Mouse (Mus musculus) midbrain, postnatal 0 days (tissue): Measurements from ENCODE around the gene Tacc2. TPM values are rescaled to one million over a fixed set of nuclear protein-coding genes. Genes with fewer than 3 reads are reported as not detected.

ENCODE experiments used
- ATAC-seq: fragments of 200-750 bp; cut with Nextera tagmentation; 2 replicates; pipeline ENCODE4 v1.8.0; 2017; ENCODE audit warnings: moderate number of reproducible peaks, mild to moderate bottlenecking, moderate TSS enrichment, moderate library complexity; ENCODE audit not compliant: low FRiP score
- DNase-seq: peaks from one replicate; pipeline ENCODE4 v3.0.0-alpha.2; 2015; ENCODE audit warnings: low spot score
- H3K27ac ChIP-seq: fragments of 300-500 bp; sonication (generic); 2 replicates; pipeline ENCODE4 v1.5.1; 2014; ENCODE audit warnings: low read depth, mild to moderate bottlenecking, low read length, mixed read lengths
- H3K27me3 ChIP-seq: fragments of 300-500 bp; sonication (generic); 2 replicates; pipeline ENCODE4 v1.6.1; 2014; ENCODE audit warnings: low read length, control low read depth, mixed read lengths; ENCODE audit not compliant: insufficient read depth
- H3K36me3 ChIP-seq: fragments of 300-500 bp; sonication (generic); 2 replicates; pipeline ENCODE4 v1.6.1; 2014; ENCODE audit warnings: low read length, control low read depth, mixed read lengths; ENCODE audit not compliant: insufficient read depth
- H3K4me1 ChIP-seq: fragments of 300-500 bp; sonication (generic); 2 replicates; pipeline ENCODE4 v1.6.1; 2014; ENCODE audit warnings: mild to moderate bottlenecking, control low read depth, antibody characterized with exemption, low read length, mixed read lengths; ENCODE audit not compliant: insufficient read depth
- H3K4me2 ChIP-seq: fragments of 300-500 bp; sonication (generic); 2 replicates; pipeline ENCODE4 v1.6.1; 2014; ENCODE audit warnings: low read depth, mild to moderate bottlenecking, low read length, mixed read lengths; ENCODE audit not compliant: poor library complexity, severe bottlenecking
- H3K4me3 ChIP-seq: fragments of 300-500 bp; sonication (generic); 2 replicates; pipeline ENCODE4 v1.5.1; 2014; ENCODE audit warnings: low read depth, mild to moderate bottlenecking, low read length, moderate library complexity
- H3K9ac ChIP-seq: fragments of 300-500 bp; sonication (generic); replicated peaks from 2 replicates; pipeline ENCODE4 v1.6.1; 2014; ENCODE audit warnings: mild to moderate bottlenecking, low read length, moderate library complexity, mixed read lengths; ENCODE audit not compliant: poor library complexity, severe bottlenecking
- H3K9me3 ChIP-seq: fragments of 300-500 bp; sonication (generic); 2 replicates; pipeline ENCODE4 v1.6.1; 2016; ENCODE audit warnings: low read length, control low read depth
- CTCF ChIP-seq: IDR thresholded peaks from 2 replicates; pipeline ENCODE4 v1.5.1; 2016; ENCODE audit warnings: antibody characterized with exemption, mild to moderate bottlenecking
- WGBS: fragments of 180-500 bp; shearing (Covaris S2); extraction: QIAGEN DNeasy Blood & Tissue Kit; methylation state at CpG from one replicate; pipeline ENCODE4 v1.1.7; 2014; 5-methylcytosine and 5-hydroxymethylcytosine counted together
- polyA plus RNA-seq: library from polyadenylated mRNA; unstranded; fragments of >200 nt; fragmentation: Nextera tagmentation; extraction: Ambion mirVana; gene quantifications from 2 replicates; pipeline ENCODE4 v1.2.1, GENCODE M21; 2015
- total RNA-seq: library from RNA; depleted of rRNA; stranded (reverse); fragments of >200 nt; gene quantifications from 2 replicates; pipeline ENCODE4 v1.2.3, GENCODE M21; 2014

Tacc2 gene
- total and polyA plus RNA-seq, 2 experiments from 2014 or later, result 54.8 to 55.9 TPM

- Histone ChIP-seq H3K4me1 (no peaks in the 10 kb centered on the region), H3K4me2 (no peak overlapping the region), H3K36me3 (no peaks in the 10 kb centered on the region), H3K4me3 (no peak overlapping the region), H3K9ac (no peak overlapping the region), H3K27ac (no peak overlapping the region), H3K27me3 (no peaks in the 10 kb centered on the region), H3K9me3 (no peaks in the 10 kb centered on the region)
- no peak for ATAC-seq
- WGBS, result 69% methylated on average over 5 of the region's 5 CpGs
- DNase-seq, result peak; percentile 21
- TF ChIP-seq CTCF, result no peak
These were observed 24.5 kb upstream of the Tacc2 start for GRCm38 (mm10) chr7:130552780-130553179.

GRCm38 (mm10) chr7:130553321-130553720 lies 23.9 kb upstream of the Tacc2 start:
- no peaks in the 10 kb centered on the region for H3K4me1 ChIP-seq
- H3K9ac ChIP-seq, result no peak overlapping the region
- no peak for TF ChIP-seq CTCF
- ATAC-seq (no peak), DNase-seq (no peak)
- no peak overlapping the region for H3K4me3 ChIP-seq
- H3K27ac ChIP-seq, result no peak overlapping the region
- H3K4me2 ChIP-seq, result no peak overlapping the region
- H3K9me3 ChIP-seq, result no peaks in the 10 kb centered on the region
- H3K27me3 ChIP-seq, result no peaks in the 10 kb centered on the region
- no peaks in the 10 kb centered on the region for H3K36me3 ChIP-seq
- WGBS, result 64% methylated on average over 4 of the region's 4 CpGs

- Histone ChIP-seq H3K4me1 (no peaks in the 10 kb centered on the region), H3K9ac (no peak overlapping the region), H3K36me3 (no peaks in the 10 kb centered on the region), H3K4me2 (no peak overlapping the region), H3K9me3 (no peaks in the 10 kb centered on the region), H3K27me3 (no peaks in the 10 kb centered on the region), H3K27ac (no peak overlapping the region), H3K4me3 (no peak overlapping the region)
- TF ChIP-seq CTCF, result no peak
- peak; percentile 16 for DNase-seq
- ATAC-seq, result no peak
- 32% methylated on average over 5 of the region's 5 CpGs for WGBS
These were observed 21.6 kb upstream of the Tacc2 start for GRCm38 (mm10) chr7:130555597-130555996.

GRCm38 (mm10) chr7:130558592-130558991 lies 18.6 kb upstream of the Tacc2 start:
- no peak for TF ChIP-seq CTCF
- H3K36me3 ChIP-seq, result no peaks in the 10 kb centered on the region
- no peak for ATAC-seq
- H3K9me3 ChIP-seq, result no peaks in the 10 kb centered on the region
- no peak overlapping the region for H3K9ac ChIP-seq
- H3K4me2 ChIP-seq, result no peak overlapping the region
- no peak overlapping the region for H3K4me3 ChIP-seq
- H3K27me3 ChIP-seq, result no peaks in the 10 kb centered on the region
- H3K27ac ChIP-seq, result no peak overlapping the region
- WGBS, result 79% methylated on average over 4 of the region's 4 CpGs
- no peak for DNase-seq
- H3K4me1 ChIP-seq, result no peaks in the 10 kb centered on the region

- 50% methylated on average over 1 of the region's 1 CpGs for WGBS
- Histone ChIP-seq H3K9me3 (no peaks in the 10 kb centered on the region), H3K9ac (no peak overlapping the region), H3K27ac (no peak overlapping the region), H3K4me3 (no peak overlapping the region), H3K4me2 (no peak overlapping the region), H3K27me3 (no peaks in the 10 kb centered on the region), H3K4me1 (no peaks in the 10 kb centered on the region), H3K36me3 (no peaks in the 10 kb centered on the region)
- no peak for TF ChIP-seq CTCF
- DNase-seq, result no peak
- no peak for ATAC-seq
These were observed 16.3 kb upstream of the Tacc2 start for GRCm38 (mm10) chr7:130560933-130561332.

GRCm38 (mm10) chr7:130563276-130563675 lies 14.0 kb upstream of the Tacc2 start:
- Histone ChIP-seq H3K27ac (no peak overlapping the region), H3K4me2 (no peak overlapping the region), H3K4me3 (no peak overlapping the region), H3K4me1 (no peaks in the 10 kb centered on the region), H3K9me3 (no peaks in the 10 kb centered on the region), H3K27me3 (no peaks in the 10 kb centered on the region), H3K36me3 (no peaks in the 10 kb centered on the region), H3K9ac (no peak overlapping the region)
- ATAC-seq, result no peak
- DNase-seq, result no peak
- WGBS, result 90% methylated on average over 4 of the region's 4 CpGs
- TF ChIP-seq CTCF, result no peak

GRCm38 (mm10) chr7:130563880-130564279 lies 13.4 kb upstream of the Tacc2 start:
- ATAC-seq (no peak), DNase-seq (no peak)
- WGBS, result 61% methylated on average over 4 of the region's 4 CpGs
- TF ChIP-seq CTCF, result no peak
- Histone ChIP-seq H3K4me3 (no peak overlapping the region), H3K9me3 (no peaks in the 10 kb centered on the region), H3K27ac (no peak overlapping the region), H3K36me3 (no peaks in the 10 kb centered on the region), H3K4me2 (no peak overlapping the region), H3K9ac (no peak overlapping the region), H3K27me3 (no peaks in the 10 kb centered on the region), H3K4me1 (no peaks in the 10 kb centered on the region)
